Mouse (Mus musculus) duodenum, adult 2 months (tissue): Measurements from ENCODE around the gene Tm4sf5. TPM values are rescaled to one million over a fixed set of nuclear protein-coding genes. Genes with fewer than 3 reads are reported as not detected.

Experiments used
- polyA plus RNA-seq: library from polyadenylated mRNA; depleted of rRNA; stranded (reverse); fragments of >200 nt; gene quantifications from 2 replicates; pipeline ENCODE4 v1.2.3, GENCODE M21; 2012; ENCODE audit warnings: low replicate concordance; rRNA removed

Tm4sf5 gene
- polyA plus RNA-seq: 330 and 792 TPM in 2 replicates

GRCm38 (mm10) chr11:70504970-70505369 is at the start of gene Tm4sf5:
Gene Tm4sf5, plus strand, starts transcription at chr11:70505244.

GRCm38 (mm10) chr11:70458688-70459600 is 46.1 kb upstream of the Tm4sf5 start, which contains the start of gene Zmynd15:
Gene Zmynd15, plus strand, starts transcription at chr11:70459433.

GRCm38 (mm10) chr11:70459601-70460101 is 45.4 kb upstream of the Tm4sf5 start, which contains the start of gene Cxcl16:
Gene Cxcl16, minus strand, starts transcription at chr11:70459984.

GRCm38 (mm10) chr11:70514288-70514687 is 9.2 kb downstream of the Tm4sf5 start, which contains the start of gene Vmo1:
Gene Vmo1, minus strand, starts transcription at chr11:70514616.

DNA sequence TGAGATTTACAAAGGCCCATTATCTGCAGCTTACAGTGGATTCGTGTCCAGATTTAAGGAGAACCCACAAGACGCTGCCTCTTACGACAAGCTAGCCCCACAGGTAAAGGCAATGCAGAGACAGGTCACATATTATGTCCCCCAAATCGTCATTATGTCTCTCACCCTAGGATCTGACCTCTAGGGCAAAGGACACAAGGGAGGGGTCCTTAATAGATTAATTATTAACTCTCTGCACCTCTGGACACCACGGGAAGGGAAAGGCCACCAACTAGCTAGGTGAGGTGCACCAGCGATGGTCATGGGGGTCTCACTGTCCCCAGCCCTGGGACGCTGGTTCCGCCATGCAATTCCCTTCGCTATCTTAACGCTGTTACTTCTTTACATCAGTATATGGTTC is 13.9 kb downstream of the Tm4sf5 start, which contains the start of gene Gltpd2:
TSS of gene Gltpd2 (plus strand) at position 274 of the 400 bp plus-strand sequence.

GRCm38 (mm10) chr11:70525184-70525678 is 20.2 kb downstream of the Tm4sf5 start, which contains the start of gene Psmb6:
Gene Psmb6, plus strand, starts transcription at chr11:70525367.

DNA sequence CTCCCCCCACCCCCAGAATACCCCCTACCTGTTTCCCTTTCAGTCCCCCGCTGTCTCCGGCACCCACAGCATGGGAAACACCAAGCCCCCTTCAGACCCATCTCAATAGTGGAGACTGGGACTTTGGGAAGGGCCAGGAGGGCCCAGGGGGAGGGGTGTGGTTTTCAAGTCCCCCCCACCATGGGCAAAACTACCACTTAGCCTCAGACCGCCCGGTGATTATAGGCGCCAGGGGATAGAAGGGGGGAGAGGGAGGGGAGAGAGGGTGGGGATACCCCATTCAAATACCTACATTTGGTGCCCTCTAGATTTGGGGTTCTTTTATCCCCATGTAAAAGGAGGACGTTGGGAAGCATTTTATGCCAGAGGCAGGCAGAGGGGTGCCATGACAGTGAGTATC is 27.8 kb downstream of the Tm4sf5 start, which contains the start of gene Gm40193:
TSS of gene Gm40193 (minus strand) at position 101 of the 400 bp plus-strand sequence.

DNA sequence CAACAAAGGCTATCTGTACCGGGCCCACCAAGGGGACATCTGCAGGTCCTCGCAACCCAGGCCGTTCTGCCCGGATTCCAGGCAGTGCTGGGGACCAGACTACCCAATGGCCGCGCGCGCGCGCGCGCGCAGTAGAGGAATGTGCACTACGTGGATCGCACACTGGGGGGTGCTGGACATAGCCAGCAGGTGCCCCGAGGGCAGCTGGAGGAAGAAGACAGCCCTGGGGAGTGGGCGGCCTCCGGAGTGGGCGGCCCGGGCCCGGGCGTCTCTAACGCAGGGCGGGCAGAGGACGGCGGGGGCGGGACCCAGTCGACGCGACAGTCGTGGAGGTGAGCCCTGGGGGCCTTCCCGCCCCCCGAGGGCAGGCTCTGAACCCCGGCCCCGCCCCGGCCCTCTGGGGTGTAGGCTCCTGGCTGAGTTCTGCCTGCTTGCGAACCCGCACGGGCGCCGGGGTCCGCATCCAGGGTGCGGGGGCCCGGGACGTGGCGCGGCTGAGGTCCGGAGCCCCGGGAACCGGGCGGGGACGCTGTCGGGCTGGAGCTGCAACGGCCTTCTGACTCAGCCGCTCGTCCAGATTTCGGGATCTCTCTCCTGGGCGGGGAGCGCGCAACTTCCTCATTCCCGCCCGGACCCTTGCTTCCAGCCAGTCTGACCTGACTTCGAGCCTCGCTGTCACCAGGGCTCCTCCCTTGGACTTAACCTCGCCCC is 35.0 kb downstream of the Tm4sf5 start, which contains the start of gene Pld2:
TSS of gene Pld2 (plus strand) at position 188 of the 711 bp plus-strand sequence.

Other genes starting within 250 kb of the Tm4sf5 start
- gene Alox12, start 249.9 kb upstream of the Tm4sf5 start, polyA plus RNA-seq: 0.87 and 1.2 TPM in 2 replicates
- gene Alox12e, start 182.6 kb upstream of the Tm4sf5 start, polyA plus RNA-seq: 0.26 and 0.45 TPM in 2 replicates
- gene Alox15, start 153.2 kb upstream of the Tm4sf5 start, polyA plus RNA-seq: 5.2 and 6.4 TPM in 2 replicates
- 10.6 and 16.6 TPM in 2 replicates for gene Pelp1, start 95.2 kb upstream of the Tm4sf5 start, polyA plus RNA-seq
- 15.9 and 26.1 TPM in 2 replicates for gene Arrb2, start 72.6 kb upstream of the Tm4sf5 start, polyA plus RNA-seq
- 11.7 and 19.4 TPM in 2 replicates for gene Med11, start 53.3 kb upstream of the Tm4sf5 start, polyA plus RNA-seq
- 4.5 and 7.0 TPM in 2 replicates for gene Zmynd15, start 45.8 kb upstream of the Tm4sf5 start, polyA plus RNA-seq
- 19.4 and 41.0 TPM in 2 replicates for gene Cxcl16, start 45.3 kb upstream of the Tm4sf5 start, polyA plus RNA-seq
- gene Vmo1, start 9.4 kb downstream of the Tm4sf5 start, polyA plus RNA-seq: 0.18 TPM in 1 of 2 replicates, not detected in the other
- 6.6 and 27.0 TPM in 2 replicates for gene Gltpd2, start 14.0 kb downstream of the Tm4sf5 start, polyA plus RNA-seq
- gene Psmb6, start 20.1 kb downstream of the Tm4sf5 start, polyA plus RNA-seq: 220 and 329 TPM in 2 replicates
- not detected in 2 replicates for gene Gm40193, start 27.7 kb downstream of the Tm4sf5 start, polyA plus RNA-seq
- gene Pld2, start 34.8 kb downstream of the Tm4sf5 start, polyA plus RNA-seq: 16.7 and 17.7 TPM in 2 replicates
- 42.1 and 67.8 TPM in 2 replicates for gene Mink1, start 57.6 kb downstream of the Tm4sf5 start, polyA plus RNA-seq
- not detected in 2 replicates for gene 4930544D05Rik, start 110.6 kb downstream of the Tm4sf5 start, polyA plus RNA-seq
- gene Chrne, start 114.0 kb downstream of the Tm4sf5 start, polyA plus RNA-seq: 0.13 TPM in 1 of 2 replicates, not detected in the other
- gene Gp1ba, start 133.9 kb downstream of the Tm4sf5 start, polyA plus RNA-seq: 0.05 TPM in 1 of 2 replicates, not detected in the other
- gene Rnf167, start 142.0 kb downstream of the Tm4sf5 start, polyA plus RNA-seq: 93.4 and 152 TPM in 2 replicates
- gene Slc25a11, start 142.2 kb downstream of the Tm4sf5 start, polyA plus RNA-seq: 108 and 218 TPM in 2 replicates
- 3,237 and 8,074 TPM in 2 replicates for gene Pfn1, start 149.4 kb downstream of the Tm4sf5 start, polyA plus RNA-seq
- 4.4 and 6.7 TPM in 2 replicates for gene Eno3, start 152.0 kb downstream of the Tm4sf5 start, polyA plus RNA-seq
- 6.5 and 20.4 TPM in 2 replicates for gene Spag7, start 164.2 kb downstream of the Tm4sf5 start, polyA plus RNA-seq
- gene Camta2, start 182.9 kb downstream of the Tm4sf5 start, polyA plus RNA-seq: 51.1 and 76.0 TPM in 2 replicates
- 0.59 and 2.1 TPM in 2 replicates for gene Inca1, start 194.9 kb downstream of the Tm4sf5 start, polyA plus RNA-seq
- 40.9 and 70.4 TPM in 2 replicates for gene Kif1c, start 195.3 kb downstream of the Tm4sf5 start, polyA plus RNA-seq